Mouse (Mus musculus): ENCODE results near the gene Zfp574. TPM values are rescaled to one million over a fixed set of nuclear protein-coding genes. Genes with fewer than 3 reads are reported as not detected.

Gene Zfp574
- polyA plus RNA-seq, 1 experiment from 2014 or later = 29.3 TPM

- no peak overlapping the region for H3K27ac ChIP-seq (ENCODE audit: low read depth, low read length)
- H3K4me2 ChIP-seq (ENCODE audit: low read depth) = no peak overlapping the region
- H3K27me3 ChIP-seq (ENCODE audit: control insufficient read depth, insufficient read depth, low read length) = peaks cover 19% of the 10 kb centered on the region
- no peak overlapping the region for H3K9ac ChIP-seq (ENCODE audit: low read length)
- 91% methylated on average over 11 of the region's 11 CpGs for WGBS
- H3K36me3 ChIP-seq (ENCODE audit: control insufficient read depth, insufficient read depth, low read length) = no peaks in the 10 kb centered on the region; the same call in 1 of the 2 replicates
- no peak overlapping the region for H3K4me3 ChIP-seq (ENCODE audit: low read depth, low read length)
- ATAC-seq (ENCODE audit: insufficient read depth, low FRiP score, low TSS enrichment) (no peak), DNase-seq (ENCODE audit: low spot score) (no peak)
- no peaks in the 10 kb centered on the region for H3K9me3 ChIP-seq (ENCODE audit: control insufficient read depth, low read length)
- H3K4me1 ChIP-seq (ENCODE audit: control insufficient read depth, insufficient read depth, low read length) = peaks cover 8% of the 10 kb centered on the region
Measured at GRCm38 (mm10) chr7:25131247-25131646, 58.9 kb downstream of the Zfp574 start.

- no peak overlapping the region for H3K27ac ChIP-seq (ENCODE audit: low read depth, low read length)
- H3K4me3 ChIP-seq (ENCODE audit: low read depth, low read length) = no peak overlapping the region
- H3K9me3 ChIP-seq (ENCODE audit: control insufficient read depth, low read length) = no peaks in the 10 kb centered on the region
- H3K27me3 ChIP-seq (ENCODE audit: control insufficient read depth, insufficient read depth, low read length) = peaks cover 19% of the 10 kb centered on the region
- 4% methylated on average over 25 of the region's 25 CpGs for WGBS
- 0 out of 2 replicates have a peak overlapping the region, but pooled peaks have one; percentile 2 for H3K4me2 ChIP-seq (ENCODE audit: low read depth)
- no peak overlapping the region for H3K9ac ChIP-seq (ENCODE audit: low read length)
- no peaks in the 10 kb centered on the region; the same call in 1 of the 2 replicates for H3K36me3 ChIP-seq (ENCODE audit: control insufficient read depth, insufficient read depth, low read length)
- no peak for DNase-seq (ENCODE audit: low spot score)
- peak; percentile 6; the same call in 1 of the 2 replicates for ATAC-seq (ENCODE audit: insufficient read depth, low FRiP score, low TSS enrichment)
- H3K4me1 ChIP-seq (ENCODE audit: control insufficient read depth, insufficient read depth, low read length) = peaks cover 8% of the 10 kb centered on the region
Measured at GRCm38 (mm10) chr7:25132318-25132960, 60.1 kb downstream of the Zfp574 start.

Small RNAs within 50 kb of the gene (microRNA-seq; reads per million reads assigned to microRNA genes)
- 0.78 reads per million for gene Mir6537

Other genes with a start within 250 kb of the Zfp574 start
- gene Gm9844, start 210.4 kb upstream of the Zfp574 start, polyA plus RNA-seq (2014; fragmentation: Nextera tagmentation; extraction: Ambion mirVana) = 21.0 and 23.9 TPM in 2 replicates
- gene Lypd4, start 202.6 kb upstream of the Zfp574 start, polyA plus RNA-seq (2014; fragmentation: Nextera tagmentation; extraction: Ambion mirVana) = not detected in 2 replicates
- not detected in 2 replicates for gene Dmrtc2, start 202.5 kb upstream of the Zfp574 start, polyA plus RNA-seq (2014; fragmentation: Nextera tagmentation; extraction: Ambion mirVana)
- gene Rps19, start 188.2 kb upstream of the Zfp574 start, polyA plus RNA-seq (2014; fragmentation: Nextera tagmentation; extraction: Ambion mirVana) = 1,782 and 1,828 TPM in 2 replicates
- 0.27 TPM in 1 of 2 replicates, not detected in the other for gene Cd79a, start 175.2 kb upstream of the Zfp574 start, polyA plus RNA-seq (2014; fragmentation: Nextera tagmentation; extraction: Ambion mirVana)
- gene Arhgef1, start 169.7 kb upstream of the Zfp574 start, polyA plus RNA-seq (2014; fragmentation: Nextera tagmentation; extraction: Ambion mirVana) = 52.3 and 56.5 TPM in 2 replicates
- gene Gm4881, start 128.1 kb upstream of the Zfp574 start, polyA plus RNA-seq (2014; fragmentation: Nextera tagmentation; extraction: Ambion mirVana) = 0.28 and 0.86 TPM in 2 replicates
- 111 and 118 TPM in 2 replicates for gene Rabac1, start 99.8 kb upstream of the Zfp574 start, polyA plus RNA-seq (2014; fragmentation: Nextera tagmentation; extraction: Ambion mirVana)
- gene Atp1a3, start 66.6 kb upstream of the Zfp574 start, polyA plus RNA-seq (2014; fragmentation: Nextera tagmentation; extraction: Ambion mirVana) = 50.6 and 59.9 TPM in 2 replicates
- 8.9 and 9.6 TPM in 2 replicates for gene Grik5, start 221 bp upstream of the Zfp574 start, polyA plus RNA-seq (2014; fragmentation: Nextera tagmentation; extraction: Ambion mirVana)
- 33.7 and 40.9 TPM in 2 replicates for gene Pou2f2, start 107.2 kb downstream of the Zfp574 start, polyA plus RNA-seq (2014; fragmentation: Nextera tagmentation; extraction: Ambion mirVana)
- gene Dedd2, start 148.0 kb downstream of the Zfp574 start, polyA plus RNA-seq (2014; fragmentation: Nextera tagmentation; extraction: Ambion mirVana) = 11.0 and 11.6 TPM in 2 replicates
- 3.7 and 3.8 TPM in 2 replicates for gene Zfp526, start 148.9 kb downstream of the Zfp574 start, polyA plus RNA-seq (2014; fragmentation: Nextera tagmentation; extraction: Ambion mirVana)
- 15.9 and 19.7 TPM in 2 replicates for gene Gsk3a, start 165.3 kb downstream of the Zfp574 start, polyA plus RNA-seq (2014; fragmentation: Nextera tagmentation; extraction: Ambion mirVana)
- 16.2 and 16.7 TPM in 2 replicates for gene Erf, start 178.2 kb downstream of the Zfp574 start, polyA plus RNA-seq (2014; fragmentation: Nextera tagmentation; extraction: Ambion mirVana)
- gene Cic, start 195.1 kb downstream of the Zfp574 start, polyA plus RNA-seq (2014; fragmentation: Nextera tagmentation; extraction: Ambion mirVana) = 30.4 and 38.2 TPM in 2 replicates
- 321 and 324 TPM in 2 replicates for gene Pafah1b3, start 225.4 kb downstream of the Zfp574 start, polyA plus RNA-seq (2014; fragmentation: Nextera tagmentation; extraction: Ambion mirVana)
- 0.32 and 1.0 TPM in 2 replicates for gene Prr19, start 228.8 kb downstream of the Zfp574 start, polyA plus RNA-seq (2014; fragmentation: Nextera tagmentation; extraction: Ambion mirVana)
- 9.6 and 10.2 TPM in 2 replicates for gene Tmem145, start 233.5 kb downstream of the Zfp574 start, polyA plus RNA-seq (2014; fragmentation: Nextera tagmentation; extraction: Ambion mirVana)
- 12.9 and 14.7 TPM in 2 replicates for gene Megf8, start 244.6 kb downstream of the Zfp574 start, polyA plus RNA-seq (2014; fragmentation: Nextera tagmentation; extraction: Ambion mirVana)

All from neural tube, embryonic 11.5 days (tissue).